Comparison of ENCODE assay signal across 16 mouse cellular contexts in the genomic region with DNA sequence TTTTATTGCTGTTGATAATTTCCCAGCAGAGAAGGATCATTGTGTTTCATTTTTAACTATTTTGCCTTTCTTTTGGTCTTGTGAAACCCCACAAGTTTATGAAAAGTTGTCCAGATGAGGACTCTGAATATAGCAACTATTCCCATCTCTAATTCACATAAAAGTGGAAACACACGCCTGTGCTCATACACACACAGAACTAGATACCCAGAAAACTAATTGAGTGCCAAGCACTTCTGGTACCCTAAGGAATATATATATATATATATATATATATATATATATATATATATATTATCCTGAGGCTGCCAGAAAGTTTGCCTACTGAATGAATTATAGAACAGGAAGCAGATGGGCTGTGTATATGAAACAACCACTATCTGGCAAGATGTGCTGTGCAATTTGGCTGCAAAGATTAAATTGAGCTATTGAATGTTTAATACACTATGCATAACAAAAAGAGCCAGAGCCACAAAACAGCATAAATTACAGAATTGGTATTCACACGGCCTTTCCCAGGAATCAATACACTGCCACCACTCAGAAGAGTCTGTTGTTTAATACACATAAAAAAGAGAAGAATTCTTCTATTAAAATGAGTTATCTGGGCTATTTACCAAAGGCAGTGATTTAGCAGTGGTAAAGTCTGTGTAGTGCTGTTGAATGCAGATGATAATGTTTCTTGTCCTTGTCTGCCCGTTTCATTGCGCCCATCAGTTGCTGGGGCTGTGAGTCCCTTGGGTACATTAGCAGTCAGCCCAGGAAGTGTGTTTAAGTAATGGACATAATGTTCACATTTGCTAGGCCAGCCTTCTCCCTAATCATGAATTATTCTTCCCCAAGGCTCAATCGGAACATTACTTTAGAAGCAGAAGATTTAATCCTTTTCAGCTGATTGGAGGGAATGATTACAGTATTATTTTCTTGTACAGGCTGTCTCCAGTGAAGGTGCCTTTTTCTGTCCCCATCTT.
DNase-seq lines count a peak whose midpoint lies in the region; ATAC-seq lines count a peak whose summit lies in the region.
"Had no signal": no experiment of that assay in that cellular context is flagged by ENCODE, and none has a peak within 500 bp of the region (broad histone marks: within the 10 kb centered on the region; RNA-seq: fewer than 3 reads in every experiment).

No protein-coding gene starts in this region.

- H3K4me1 ChIP-seq in lung, embryonic 16.5 days (replicated peaks; ENCODE audit: control insufficient read depth, insufficient read depth, low read length), result peaks cover 10% of the 10 kb centered on the region; the same call in 1 of the 2 replicates
- H3K4me1 ChIP-seq in hindbrain, embryonic 15.5 days (replicated peaks), result peaks cover 19% of the 10 kb centered on the region
- H3K4me1 ChIP-seq in neural tube, embryonic 14.5 days (ENCODE audit: control insufficient read depth, insufficient read depth, low read length), result peaks cover 15% of the 10 kb centered on the region; the same call in 1 of the 2 replicates
- H3K4me1 ChIP-seq: intestine, embryonic 15.5 days; liver, embryonic 12.5 days; megakaryocyte, embryonic 14.5 days had no signal

- DNase-seq in frontal cortex, postnatal 25 days (ENCODE audit: low spot score in 2 of 2), result no peak
- no peak for DNase-seq in lung, adult 18-20 months
- no peak for DNase-seq in cerebellum, adult 9-11 months
- DNase-seq: adrenal gland, adult 8-10 months; cerebellum, adult 11 months; gastrocnemius, postnatal 14 days; thymus, postnatal 25 days had no signal

- no peak overlapping the region for H3K9ac ChIP-seq in lung, embryonic 16.5 days (ENCODE audit: low read length)
- no peak overlapping the region for H3K9ac ChIP-seq in hindbrain, embryonic 15.5 days
- H3K9ac ChIP-seq in neural tube, embryonic 14.5 days (replicated peaks; ENCODE audit: low read depth, low read length), result no peak overlapping the region
- H3K9ac ChIP-seq: embryonic facial prominence, embryonic 13.5 days; intestine, embryonic 15.5 days; liver, embryonic 12.5 days had no signal

- H3K36me3 ChIP-seq in lung, embryonic 16.5 days (ENCODE audit: control insufficient read depth, insufficient read depth, low read length), result no peaks in the 10 kb centered on the region
- H3K36me3 ChIP-seq in hindbrain, embryonic 15.5 days, result no peaks in the 10 kb centered on the region
- no peaks in the 10 kb centered on the region for H3K36me3 ChIP-seq in neural tube, embryonic 14.5 days (ENCODE audit: control insufficient read depth, insufficient read depth, low read length)
- H3K36me3 ChIP-seq: embryonic facial prominence, embryonic 13.5 days; intestine, embryonic 15.5 days; liver, embryonic 12.5 days had no signal

- WGBS in lung, embryonic 16.5 days, result 54% methylated on average over 5 of the region's 5 CpGs
- WGBS in hindbrain, embryonic 15.5 days, result 32% methylated on average over 5 of the region's 5 CpGs
- 15% methylated on average over 5 of the region's 5 CpGs for WGBS in neural tube, embryonic 14.5 days

- no peak overlapping the region for H3K4me3 ChIP-seq in lung, embryonic 16.5 days (ENCODE audit: low read length)
- no peak overlapping the region for H3K4me3 ChIP-seq in hindbrain, embryonic 15.5 days
- H3K4me3 ChIP-seq in neural tube, embryonic 14.5 days (ENCODE audit: low read depth, low read length), result no peak overlapping the region
- H3K4me3 ChIP-seq: embryonic facial prominence, embryonic 13.5 days; intestine, embryonic 15.5 days; liver, embryonic 12.5 days; megakaryocyte, embryonic 14.5 days had no signal

- peak overlapping the region; percentile 31; the same call in 1 of the 2 replicates for H3K27ac ChIP-seq in lung, embryonic 16.5 days (ENCODE audit: low read length)
- peak overlapping the region; percentile 25 for H3K27ac ChIP-seq in hindbrain, embryonic 15.5 days (replicated peaks)
- 0 out of 2 replicates have a peak overlapping the region, but pooled peaks have one; percentile 16 for H3K27ac ChIP-seq in neural tube, embryonic 14.5 days (ENCODE audit: low read depth, low read length)
- H3K27ac ChIP-seq: embryonic facial prominence, embryonic 13.5 days; intestine, embryonic 15.5 days; liver, embryonic 12.5 days had no signal

- H3K4me2 ChIP-seq in lung, embryonic 16.5 days (ENCODE audit: low read depth, low read length), result no peak overlapping the region
- no peak overlapping the region for H3K4me2 ChIP-seq in hindbrain, embryonic 15.5 days
- H3K4me2 ChIP-seq in neural tube, embryonic 14.5 days (ENCODE audit: low read depth, low read length), result no peak overlapping the region
- H3K4me2 ChIP-seq: embryonic facial prominence, embryonic 13.5 days; intestine, embryonic 15.5 days; liver, embryonic 12.5 days had no signal

- peak; percentile 48 for ATAC-seq in frontal cortex, adult (ENCODE audit: low TSS enrichment)
- no peak for ATAC-seq in lung, embryonic 16.5 days (ENCODE audit: low read depth)
- peak; percentile 85 for ATAC-seq in hindbrain, embryonic 15.5 days (ENCODE audit: low FRiP score, low read depth)
- ATAC-seq in neural tube, embryonic 14.5 days (ENCODE audit: low read depth), result peak; percentile 95
- ATAC-seq in erythroblast, adult 5-6 weeks (replicated peaks; ENCODE audit: low FRiP score, poor library complexity, severe bottlenecking), result no peak
- ATAC-seq: intestine, embryonic 15.5 days; liver, embryonic 12.5 days had no signal

- H3K9me3 ChIP-seq in lung, embryonic 16.5 days (ENCODE audit: control insufficient read depth, low read length), result no peaks in the 10 kb centered on the region
- H3K9me3 ChIP-seq in hindbrain, embryonic 15.5 days, result no peaks in the 10 kb centered on the region
- H3K9me3 ChIP-seq in neural tube, embryonic 14.5 days (ENCODE audit: control insufficient read depth, low read length), result no peaks in the 10 kb centered on the region
- H3K9me3 ChIP-seq: embryonic facial prominence, embryonic 13.5 days; intestine, embryonic 15.5 days had no signal

- no peaks in the 10 kb centered on the region for H3K27me3 ChIP-seq in lung, embryonic 16.5 days (ENCODE audit: control insufficient read depth, insufficient read depth, low read depth, low read length)
- H3K27me3 ChIP-seq in hindbrain, embryonic 15.5 days, result no peaks in the 10 kb centered on the region
- H3K27me3 ChIP-seq in neural tube, embryonic 14.5 days (ENCODE audit: control insufficient read depth, insufficient read depth, low read length), result no peaks in the 10 kb centered on the region
- H3K27me3 ChIP-seq: embryonic facial prominence, embryonic 13.5 days; intestine, embryonic 15.5 days; liver, embryonic 12.5 days; megakaryocyte, embryonic 14.5 days had no signal

Comparison
In these comparisons a context has a peak if more than half of its experiments do, and no peak if none do; other contexts are left out.
1. ATAC-seq: peak in frontal cortex, adult (single experiment), hindbrain, embryonic 15.5 days (single experiment) and neural tube, embryonic 14.5 days (single experiment); none in lung, embryonic 16.5 days (single experiment) and erythroblast, adult 5-6 weeks (single experiment).
2. Peak in every context shown above with its lines, with median percentiles within 50 percentile points of each other: H3K27ac ChIP-seq.